Mouse (Mus musculus) layer of hippocampus, adult 11-12 months (tissue): ENCODE measurements at regions not wholly inside any gene's neighbourhood (a gene's known extent, or its start where the extent isn't known, plus 50 kb on each side); places are given as distances from the start of the nearest gene placed in this dataset.

Experiments used
- DNase-seq: peaks from one replicate; pipeline ENCODE4 v3.0.0; 2022; ENCODE audit warnings: low spot score

DNA sequence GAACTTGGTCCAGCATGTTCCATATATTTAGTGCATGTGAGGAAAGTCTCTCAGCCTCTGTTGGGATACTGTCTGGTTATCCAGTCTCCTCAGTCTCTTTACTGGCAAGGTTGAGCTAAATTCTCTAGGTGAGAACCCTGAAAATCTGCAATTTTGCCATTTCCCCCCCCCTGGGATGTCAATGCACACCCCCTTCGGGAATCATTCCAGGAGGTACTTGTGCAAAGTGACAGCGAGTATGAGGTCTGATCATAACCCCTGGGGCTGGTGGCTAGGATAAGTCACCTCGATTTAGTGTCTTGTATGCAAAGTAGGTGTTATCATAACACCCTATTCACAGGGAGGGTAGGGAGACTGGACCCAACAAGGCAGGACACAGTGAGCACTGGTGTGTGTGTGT, 148.3 kb upstream of the Irf2bp2 start:
- no peak for DNase-seq

DNA sequence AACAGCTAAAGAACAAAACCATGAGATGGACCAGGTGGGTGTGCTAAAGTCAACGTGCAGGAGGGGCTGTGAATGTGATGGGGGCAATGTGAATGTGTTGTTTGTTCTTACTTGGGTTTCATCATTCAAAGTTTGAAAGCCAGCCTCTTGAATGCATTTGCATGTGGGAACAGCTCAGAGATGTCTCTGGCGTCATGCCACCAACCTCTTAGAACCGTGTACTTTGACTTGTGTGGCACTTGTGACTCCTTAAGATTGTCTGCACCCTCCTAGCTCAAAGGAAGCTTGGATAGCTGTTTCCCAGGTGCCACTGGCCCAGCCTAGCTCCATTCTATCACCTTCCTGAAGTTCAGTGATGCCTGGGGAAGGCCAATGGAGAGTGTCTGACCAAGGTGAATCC, 147.2 kb upstream of the Irf2bp2 start:
- no peak for DNase-seq

DNA sequence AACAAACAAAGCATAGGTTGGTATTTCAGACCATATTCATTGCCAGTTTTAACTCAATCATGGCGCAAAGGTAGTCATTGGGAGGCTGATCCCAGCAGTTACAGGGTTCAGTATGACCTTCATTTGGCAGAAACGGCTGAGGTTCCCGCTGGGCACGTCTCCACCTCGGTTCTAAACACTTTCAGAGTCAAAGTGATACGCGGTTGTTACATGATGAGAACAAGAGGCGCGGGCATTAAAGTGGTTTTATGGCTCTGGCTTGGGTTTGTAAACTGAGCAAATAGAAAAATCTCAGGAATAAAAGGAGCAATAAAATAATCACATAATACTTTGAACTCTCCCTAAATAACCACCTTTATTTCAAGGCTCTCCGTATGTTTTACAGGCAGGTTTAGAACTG, 146.0 kb upstream of the Irf2bp2 start:
- no peak for DNase-seq

DNA sequence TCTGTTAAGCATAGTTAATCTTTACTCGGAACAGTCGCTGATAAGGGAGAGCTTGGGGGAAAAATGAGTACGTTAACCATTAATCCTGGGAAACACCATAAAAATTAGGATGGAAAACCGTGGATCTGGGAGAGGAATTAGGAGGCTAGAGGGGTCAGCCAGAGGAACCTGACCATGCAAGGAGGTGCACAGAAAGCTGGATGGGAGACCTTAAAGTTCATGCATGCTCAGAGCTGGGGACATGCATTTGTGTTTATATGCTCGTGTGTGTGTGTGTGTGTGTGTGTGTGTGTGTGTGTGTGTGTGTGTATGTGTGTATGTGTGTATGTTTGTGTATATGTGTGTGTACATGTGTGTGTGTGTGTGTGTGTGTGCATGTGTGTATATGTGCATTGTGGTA, 143.2 kb upstream of the Irf2bp2 start:
- no peak for DNase-seq

DNA sequence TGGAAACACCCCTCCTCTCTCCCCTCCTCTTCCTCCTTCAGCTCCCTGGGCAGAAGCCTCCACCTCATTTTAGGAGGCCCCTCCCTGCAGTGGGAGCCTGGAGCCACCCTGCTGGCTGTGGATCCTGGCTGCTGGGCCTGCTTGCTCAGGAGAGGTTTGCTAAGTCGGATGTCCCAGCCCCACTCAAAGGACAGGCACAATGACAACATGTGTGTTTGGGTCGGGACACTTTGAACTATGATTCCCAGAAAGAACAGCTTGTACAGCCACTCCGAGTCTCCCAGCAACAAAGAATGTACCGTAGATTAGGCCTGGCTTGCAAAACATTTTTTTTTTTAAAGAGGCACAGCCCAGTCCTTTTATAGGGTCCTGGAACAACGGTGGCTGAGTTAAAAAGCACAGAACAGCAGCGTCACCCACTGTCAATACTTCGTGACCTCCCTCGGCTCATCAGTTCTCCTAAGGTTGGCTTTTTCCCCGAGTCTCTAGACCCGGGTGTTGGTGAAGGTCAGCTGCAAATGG, 142.7 kb upstream of the Irf2bp2 start:
- peak; percentile 68 for DNase-seq

DNA sequence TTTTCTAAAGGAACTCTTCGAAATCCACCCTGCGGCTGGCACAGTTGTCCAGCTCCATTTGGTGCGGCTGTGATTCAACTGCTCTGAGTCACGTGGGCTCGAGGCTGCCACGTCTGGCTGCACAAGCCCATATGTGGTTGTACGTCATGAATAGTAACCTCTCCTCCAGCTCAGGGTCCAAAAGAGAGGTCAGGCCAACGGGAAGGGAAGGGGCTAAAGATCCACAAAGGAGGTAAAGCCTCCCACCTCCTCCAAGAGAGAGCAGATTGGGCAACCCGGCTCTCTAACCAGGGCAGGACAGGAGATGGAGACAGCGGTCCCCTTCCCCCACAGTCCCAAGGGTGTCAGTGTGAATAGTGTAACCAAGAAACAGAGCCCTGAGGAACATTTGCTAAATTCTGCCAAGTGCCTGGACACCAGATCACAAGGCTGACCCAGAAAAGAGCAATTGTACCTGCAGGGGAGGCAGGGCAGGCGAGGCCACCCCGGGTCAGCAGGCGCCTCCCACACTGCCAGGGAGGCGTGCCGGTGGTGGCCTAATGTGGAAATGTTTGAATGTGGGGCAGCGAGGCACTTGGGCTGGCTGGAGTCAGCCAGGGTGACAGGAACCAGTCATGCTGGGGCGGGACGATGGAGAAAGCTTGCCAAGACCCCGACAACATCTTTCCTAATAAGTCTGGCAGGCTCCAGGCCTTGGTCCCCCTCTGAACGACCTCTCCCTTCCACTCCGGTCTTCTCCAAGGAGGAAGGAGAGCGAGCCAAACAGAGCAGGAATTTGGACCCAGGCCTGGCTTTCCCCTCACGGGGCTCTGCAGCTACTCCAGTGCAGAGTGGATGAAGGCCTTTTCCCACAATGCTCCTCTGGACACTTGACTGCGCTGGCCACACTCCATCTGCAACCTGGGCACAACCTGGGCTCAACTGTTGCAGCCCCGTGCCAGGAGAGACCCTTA, 142.0 kb upstream of the Irf2bp2 start:
- peak; percentile 74 for DNase-seq

DNA sequence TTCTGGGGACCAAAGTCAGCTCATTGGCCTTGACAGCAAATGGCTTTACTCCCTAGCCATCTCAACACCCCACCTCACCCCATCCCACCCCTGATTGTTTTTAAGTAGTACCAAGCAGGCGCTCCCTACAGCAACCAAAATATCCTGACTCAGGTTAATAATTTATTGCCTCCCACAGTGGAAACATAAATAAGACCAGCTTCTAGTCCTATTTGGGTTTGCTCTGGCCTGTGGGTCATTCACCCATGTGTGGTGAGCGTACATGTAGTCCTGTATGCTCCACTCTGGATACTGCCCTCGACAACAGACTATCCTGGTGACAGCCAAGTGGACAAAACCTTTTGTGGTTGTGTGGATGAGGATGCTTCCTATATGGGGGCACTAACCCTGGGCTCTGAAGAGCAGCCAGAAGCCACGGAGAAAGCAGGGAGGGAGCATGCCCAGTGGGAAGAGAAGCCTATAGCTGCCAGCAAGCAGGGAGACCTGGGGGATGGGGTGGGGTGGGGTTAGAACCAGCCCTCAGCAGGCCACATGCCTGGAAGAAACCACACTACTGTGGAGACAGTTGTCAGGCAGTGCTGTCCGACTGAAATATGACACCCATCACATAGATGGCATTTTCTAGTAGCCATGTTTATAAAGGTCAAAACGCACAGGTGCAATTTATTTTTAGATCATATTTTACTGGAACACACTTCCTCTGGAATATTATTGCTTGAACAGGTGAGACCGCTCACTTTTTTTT, 141.1 kb upstream of the Irf2bp2 start:
- DNase-seq = no peak

DNA sequence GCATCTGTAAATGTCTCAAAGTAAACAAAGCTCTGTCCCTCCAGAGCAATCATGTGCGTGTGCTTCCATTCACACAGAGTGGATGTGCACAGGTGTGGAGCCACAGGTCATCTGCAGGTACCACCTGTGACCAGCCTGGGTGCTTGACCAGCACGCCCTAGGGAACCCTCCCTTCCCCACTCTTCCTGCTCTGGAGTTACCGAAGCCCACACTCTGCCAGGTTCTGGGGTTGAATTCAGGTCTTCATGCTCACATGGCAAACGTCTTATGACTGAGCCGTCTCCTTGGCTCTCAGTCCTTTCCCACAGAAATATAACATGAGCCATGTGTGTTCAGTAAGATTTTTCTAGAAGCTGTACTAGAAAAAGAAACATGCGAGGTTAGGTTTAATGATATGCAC, 140.0 kb upstream of the Irf2bp2 start:
- no peak for DNase-seq

DNA sequence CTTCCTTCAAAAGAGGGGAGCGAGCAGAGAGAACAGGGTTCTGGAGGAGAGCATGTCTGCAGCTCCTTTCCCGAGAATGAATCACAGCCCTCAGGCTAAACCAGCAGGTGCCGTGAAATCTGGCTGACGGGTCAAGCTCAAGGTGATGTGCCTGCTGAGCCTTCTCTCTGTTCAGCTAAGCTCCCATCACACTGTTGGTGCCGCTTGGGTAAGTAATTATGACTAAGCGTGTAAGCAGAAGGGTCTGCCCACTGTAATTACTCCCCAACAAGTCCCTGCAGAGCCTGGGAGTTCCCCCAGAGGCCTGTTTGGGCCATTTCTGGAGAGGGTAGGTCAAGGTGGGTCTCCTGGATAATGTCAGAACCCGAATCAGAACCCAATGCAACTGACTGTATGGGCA, 139.5 kb upstream of the Irf2bp2 start:
- DNase-seq = no peak

DNA sequence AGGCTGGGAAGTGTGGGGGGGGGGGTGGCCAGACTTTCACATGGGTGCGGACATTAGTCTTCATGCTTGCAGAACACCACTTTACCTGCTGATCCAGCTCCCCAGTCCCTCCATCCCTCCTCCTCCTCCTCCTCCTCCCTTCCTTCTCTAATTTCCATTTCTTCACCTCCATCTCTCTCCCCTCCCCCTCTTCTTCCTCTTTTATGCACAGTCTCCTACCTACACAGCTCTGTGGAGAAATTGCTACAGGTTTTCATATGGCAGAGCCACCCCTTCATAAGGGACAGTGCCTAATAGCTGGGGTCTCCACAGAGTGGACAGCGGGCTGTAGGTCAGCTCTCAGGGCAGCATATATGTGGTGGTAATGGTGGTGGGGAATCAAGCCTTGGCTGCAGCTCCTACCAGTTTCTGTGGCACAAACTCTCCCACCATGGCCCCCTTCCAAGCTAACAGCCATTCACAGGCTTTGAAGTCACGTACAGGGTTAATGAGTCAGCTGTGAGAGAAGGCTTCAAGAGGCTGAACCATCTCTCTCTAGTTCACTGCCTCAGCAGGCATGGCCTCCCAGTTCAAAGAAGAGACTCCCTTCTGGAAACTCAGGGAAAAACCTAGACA, 136.3 kb upstream of the Irf2bp2 start:
- DNase-seq = no peak

DNA sequence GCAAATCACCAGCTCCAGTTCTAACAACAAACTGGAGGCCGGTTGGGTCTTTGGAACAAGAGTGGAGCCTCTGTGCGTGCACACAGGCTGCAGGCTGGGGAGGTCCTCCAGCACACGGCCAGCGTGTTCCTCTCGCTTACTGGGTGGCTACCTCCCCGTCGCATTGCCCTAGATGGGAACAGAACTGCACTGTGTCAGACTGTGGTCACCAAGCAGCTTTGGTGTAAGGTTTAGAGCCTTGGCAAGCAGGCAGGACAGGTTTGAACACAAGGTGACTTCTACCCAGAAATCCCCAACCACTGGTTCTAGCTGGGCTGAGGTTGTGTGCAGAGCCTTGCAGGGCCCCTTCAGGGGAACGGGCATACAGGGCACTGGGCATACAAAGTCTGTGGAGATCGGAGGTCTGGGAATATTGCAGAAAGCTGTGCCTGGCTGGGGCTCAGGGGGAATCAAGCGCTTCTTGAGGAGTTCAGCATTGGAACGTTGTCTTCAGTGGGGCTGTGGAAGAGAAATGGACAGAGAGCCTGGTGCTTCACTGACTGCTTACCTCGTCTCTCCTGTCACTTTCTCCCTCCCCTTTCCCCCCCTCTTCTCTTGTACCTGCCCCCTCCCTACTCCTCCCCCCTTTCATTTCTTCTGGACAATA, 135.3 kb upstream of the Irf2bp2 start:
- no peak for DNase-seq

DNA sequence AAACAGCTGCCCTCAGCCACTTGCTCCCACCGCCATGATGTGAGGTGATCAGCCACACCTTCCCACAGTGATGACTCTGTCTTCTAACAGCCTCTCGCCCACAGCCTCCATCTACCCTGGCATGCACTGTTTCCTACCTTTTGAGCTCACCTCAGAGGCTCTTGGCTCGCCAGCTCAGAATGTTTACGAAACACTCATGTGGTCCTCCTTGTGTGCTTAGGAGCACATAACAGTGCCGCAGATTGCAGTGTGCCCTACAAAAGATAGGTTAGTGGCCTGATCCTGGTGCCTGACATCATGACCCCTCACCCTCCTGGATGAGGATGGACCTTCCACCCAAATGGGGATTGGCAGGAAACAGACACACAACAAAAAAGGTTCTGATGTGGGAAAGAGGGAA, 134.3 kb upstream of the Irf2bp2 start:
- DNase-seq = no peak

DNA sequence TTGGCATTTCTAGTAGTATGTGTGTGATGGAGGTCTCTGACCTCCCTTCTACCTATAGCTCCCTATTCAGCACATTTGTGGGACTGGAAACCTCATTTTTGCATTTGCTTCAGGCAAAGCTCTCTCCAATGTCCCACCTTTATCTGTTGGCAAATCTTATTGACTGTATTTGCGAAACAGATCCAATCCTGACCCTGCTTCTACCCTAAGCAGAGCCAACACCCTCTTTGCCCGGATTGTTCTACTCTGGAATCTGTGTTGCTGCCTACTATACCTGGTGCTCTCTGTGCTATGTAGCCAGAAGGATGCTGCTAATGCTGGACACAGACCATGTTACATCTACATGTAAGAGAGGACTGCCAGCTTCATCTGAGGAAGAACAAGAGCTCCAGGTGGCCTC, 133.3 kb upstream of the Irf2bp2 start:
- no peak for DNase-seq

DNA sequence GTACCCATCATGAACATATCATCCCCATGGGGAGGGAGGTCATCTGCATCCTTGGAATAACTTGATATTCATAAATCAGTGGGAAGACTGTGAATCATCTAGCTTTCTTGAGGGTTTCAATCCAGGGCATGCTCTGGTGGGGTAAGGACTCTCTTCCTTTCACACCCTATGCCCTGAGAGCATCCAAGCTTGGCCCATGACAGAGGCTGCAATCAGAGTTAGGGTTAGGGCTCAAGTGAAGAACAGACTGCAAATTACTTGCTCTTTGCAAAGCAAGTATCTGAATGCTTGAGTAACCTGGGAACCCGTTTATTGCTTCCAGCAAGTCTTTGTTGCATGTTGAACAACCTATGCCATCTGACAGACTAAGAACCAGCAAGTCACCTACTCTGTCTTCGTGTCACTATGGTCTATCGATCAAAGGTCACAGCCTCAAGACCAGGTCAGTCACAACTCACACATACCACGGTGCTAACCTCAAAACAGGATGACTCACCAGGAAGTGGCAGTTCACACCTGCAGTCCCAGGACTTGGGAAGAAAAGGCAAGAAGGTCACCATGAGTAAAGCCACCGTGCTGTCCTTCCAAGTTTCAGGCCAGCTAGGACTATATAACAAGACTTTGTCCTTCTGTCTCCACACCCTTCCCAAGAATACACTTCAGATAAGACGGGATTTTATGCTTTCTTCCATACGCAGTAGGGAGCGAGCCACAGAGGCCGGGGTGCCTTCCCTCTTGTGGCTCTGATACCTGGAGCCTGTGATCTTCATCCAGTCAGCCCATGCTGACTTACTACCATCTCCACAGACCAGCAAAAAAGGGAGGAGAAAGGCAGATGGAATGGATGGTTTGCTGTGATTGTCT, 129.7 kb upstream of the Irf2bp2 start:
- DNase-seq = no peak

DNA sequence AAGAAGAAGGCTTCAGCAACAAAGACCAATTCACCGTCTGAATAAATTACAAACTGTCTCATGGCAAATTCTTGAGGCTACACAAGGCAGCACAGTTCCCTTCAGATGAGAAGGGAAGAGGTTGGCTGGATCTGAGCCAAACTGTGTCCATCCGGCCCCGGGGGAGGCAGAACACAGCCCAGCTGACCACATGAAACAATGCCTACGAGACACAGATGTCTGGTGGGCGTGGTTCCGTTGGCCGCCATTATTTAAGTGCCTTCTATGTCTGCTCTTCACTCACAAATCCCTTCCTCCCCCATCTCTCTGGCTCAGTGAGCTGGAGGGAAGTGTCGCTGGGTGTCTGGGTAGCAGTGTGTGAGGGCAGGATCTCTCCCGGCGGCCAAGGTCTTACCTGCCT, 127.8 kb upstream of the Irf2bp2 start:
- peak; percentile 37 for DNase-seq

DNA sequence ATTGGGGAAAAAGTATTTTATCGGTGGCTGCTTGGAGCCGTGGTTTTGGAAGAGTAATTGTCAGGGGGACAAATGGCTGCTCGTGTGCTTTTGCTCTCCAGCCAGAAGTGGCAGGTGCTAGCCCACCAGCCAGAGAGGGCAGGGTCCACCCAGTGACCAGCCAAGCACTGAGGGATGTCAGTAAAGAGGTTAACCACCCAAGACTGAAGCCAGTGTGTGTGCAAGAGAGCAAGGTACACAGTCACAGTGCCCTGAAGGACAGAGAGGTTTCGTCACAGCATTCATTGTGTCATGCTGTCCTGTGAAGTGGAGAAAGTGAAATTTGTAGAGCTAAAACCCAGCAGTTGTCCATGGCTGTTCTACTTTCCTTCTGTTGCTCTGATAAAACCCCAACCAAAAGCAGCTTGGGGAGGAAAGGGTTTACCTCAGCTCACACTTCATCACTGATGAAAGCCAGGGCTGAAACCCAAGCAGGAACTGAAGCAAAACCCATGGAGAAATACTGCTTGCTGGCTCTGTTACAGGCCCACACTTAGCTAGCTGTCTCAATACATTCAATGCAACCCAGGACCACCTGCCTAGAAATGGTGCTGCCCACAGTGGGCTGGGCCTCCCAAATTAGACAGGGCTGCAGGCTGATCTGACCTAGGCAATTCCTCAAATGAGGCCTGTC, 126.8 kb upstream of the Irf2bp2 start:
- no peak for DNase-seq

DNA sequence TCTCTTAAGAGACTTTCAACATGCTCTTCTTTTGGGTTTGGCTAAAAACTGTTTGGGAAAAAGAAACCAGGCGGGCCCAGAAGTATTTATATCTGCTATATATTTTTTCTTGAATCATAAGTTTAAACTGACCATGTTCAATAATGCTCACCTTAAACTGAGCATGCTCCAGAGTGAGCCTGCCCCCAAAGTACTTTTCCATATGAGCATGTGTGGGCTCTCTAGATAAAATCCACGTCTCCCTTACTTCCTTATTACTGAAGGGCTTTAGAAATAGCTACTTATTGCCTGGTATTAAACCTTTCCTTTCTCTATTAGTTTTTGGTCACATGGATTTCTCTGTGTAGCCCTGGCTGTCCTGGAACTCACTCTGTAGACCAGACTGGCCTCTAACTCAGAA, 126.0 kb upstream of the Irf2bp2 start:
- no peak for DNase-seq

DNA sequence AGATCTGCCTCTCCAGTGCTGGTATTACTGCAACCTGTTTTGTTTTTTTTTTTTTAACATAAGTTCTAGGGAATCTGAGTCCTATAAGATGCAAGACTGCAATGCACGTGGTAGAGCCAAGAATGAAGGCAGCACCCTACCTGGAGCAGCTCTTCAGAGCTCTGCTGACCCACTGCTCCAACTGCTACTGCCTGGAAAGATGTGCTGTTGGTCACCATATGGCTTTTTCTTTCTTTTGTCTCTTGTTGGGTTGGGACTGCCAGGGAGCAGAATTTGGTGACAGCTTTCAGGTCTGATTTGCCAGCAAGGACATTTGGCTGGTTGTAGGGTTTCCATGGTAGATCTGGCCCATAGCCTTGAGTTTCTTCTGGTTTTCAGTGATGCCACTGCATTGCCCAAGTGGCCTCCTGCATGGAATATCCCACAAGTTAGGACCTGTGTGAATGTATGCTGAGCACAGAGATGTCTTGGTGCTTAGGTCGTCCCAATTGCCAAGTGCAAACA, 123.9 kb upstream of the Irf2bp2 start:
- peak; percentile 41 for DNase-seq

DNA sequence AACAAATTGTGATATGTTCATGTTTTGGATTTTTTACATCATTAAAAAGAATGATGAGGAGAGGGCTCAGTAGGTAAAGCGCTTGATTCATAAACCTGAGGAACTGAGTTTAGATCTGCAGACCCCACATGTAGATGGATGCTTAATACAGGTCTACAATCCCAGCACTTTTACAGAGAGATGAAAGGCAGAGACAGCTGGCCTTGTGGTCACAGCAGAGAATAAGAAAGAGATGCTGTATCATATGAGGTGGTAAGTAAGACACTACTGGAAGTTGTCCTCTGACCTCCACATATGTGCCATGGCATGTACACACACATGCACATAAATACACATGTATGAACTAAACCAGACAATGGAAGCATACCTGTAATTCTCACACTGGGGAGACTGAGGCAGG, 121.9 kb upstream of the Irf2bp2 start:
- no peak for DNase-seq

DNA sequence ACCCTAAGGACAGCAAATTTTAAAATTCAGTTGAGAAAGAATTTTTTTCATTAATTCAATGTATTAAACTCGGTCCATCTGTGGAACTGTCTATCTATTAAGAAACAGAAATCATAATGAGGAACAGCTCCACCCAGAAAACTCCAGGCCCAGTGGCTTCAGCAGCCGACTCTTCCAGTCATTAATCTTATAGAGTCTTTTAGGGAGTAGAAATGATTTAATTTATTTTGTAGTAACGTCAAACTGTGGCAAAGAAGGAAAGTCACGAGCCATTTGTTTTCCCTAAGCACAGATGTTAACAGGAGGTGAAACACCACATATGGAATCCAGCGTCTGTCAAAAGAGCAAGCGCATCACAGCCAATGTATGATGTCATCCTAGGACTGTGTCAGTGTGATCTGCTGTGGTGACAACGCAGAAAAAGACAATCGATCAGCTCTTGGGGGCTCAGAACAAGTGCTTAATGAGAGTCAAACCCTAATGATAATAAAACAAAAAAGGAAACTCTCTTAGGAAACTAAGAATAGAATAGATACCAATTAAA, 119.9 kb upstream of the Irf2bp2 start:
- DNase-seq = no peak
